Mouse (Mus musculus): ENCODE results near the gene Cfd. TPM values are rescaled to one million over a fixed set of nuclear protein-coding genes. Genes with fewer than 3 reads are reported as not detected.

Cfd gene
- total and polyA plus RNA-seq, 3 experiments: 0.26 TPM; not detected in 2

DNA sequence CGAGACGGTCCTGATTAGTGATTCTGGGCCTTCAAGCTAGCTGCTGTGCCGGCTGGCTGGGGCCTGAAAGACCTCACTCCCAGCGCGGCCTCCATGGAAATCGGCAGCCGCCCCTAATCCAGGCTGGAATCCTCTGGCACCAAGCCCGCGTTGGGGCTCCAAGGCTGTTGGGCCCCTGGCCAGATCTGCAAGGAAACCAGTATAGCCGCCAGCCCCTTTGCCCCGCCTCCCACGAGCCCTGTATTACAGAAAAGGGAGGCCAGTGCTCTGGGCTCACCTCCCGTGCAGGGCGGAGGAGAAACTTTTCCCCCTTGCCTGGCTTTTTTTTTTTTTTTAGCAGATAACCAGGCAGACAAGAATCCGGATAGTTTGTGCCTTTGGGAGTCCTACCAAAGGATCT lies 37.3 kb upstream of the Cfd start:
- Histone ChIP-seq H3K36me3 (replicated peaks in 1 of 2; ENCODE audit: control insufficient read depth in 1 of 2, insufficient read depth in 1 of 2, low read length in 1 of 2) (peaks cover 22 to 29% of the 10 kb centered on the region in 2 experiments), H3K9me3 (replicated peaks; ENCODE audit: low read length) (no peaks in the 10 kb centered on the region), H3K4me1 (ENCODE audit: control insufficient read depth in 1 of 2, insufficient read depth in 2 of 2) (peaks cover 19 to 56% of the 10 kb centered on the region in 2 experiments), H3K9ac (ENCODE audit: insufficient read depth, low read depth) (peak overlapping the region; percentile 97), H3K79me2 (replicated peaks; ENCODE audit: control insufficient read depth, extremely low read depth, insufficient read depth, poor library complexity, severe bottlenecking) (peaks cover 38% of the 10 kb centered on the region), H3K27ac (ENCODE audit: insufficient read depth, low read depth) (peak overlapping the region; percentile 96), H3K4me3 (replicated peaks in 1 of 3; ENCODE audit: low read depth in 2 of 3, low read length in 2 of 3, poor library complexity in 1 of 3) (peak overlapping the region; percentile 51 to 90 (median 58)), H3K27me3 (replicated peaks) (no peaks in the 10 kb centered on the region), H3K4me2 (ENCODE audit: insufficient read depth, low read depth, poor library complexity, severe bottlenecking) (peak overlapping the region; percentile 84)
- peak; percentile 61 for DNase-seq (ENCODE audit: extremely low read depth)
- TF ChIP-seq ZMIZ1 (IDR thresholded peaks at IDR 0.05; ENCODE audit: low read depth, low read length) (peak; percentile 61), MXI1 (IDR thresholded peaks at IDR 0.05; ENCODE audit: low read depth, low read length) (no peak), ZNF384 (IDR thresholded peaks at IDR 0.05; ENCODE audit: low read depth, low read length) (peak; percentile 48; the same call in 1 of the 2 replicates), NELFE (IDR thresholded peaks at IDR 0.05; ENCODE audit: low read depth, low read length) (peak; percentile 22), TBP (conservative IDR thresholded peaks at IDR 0.05; ENCODE audit: low read depth, low read length) (no peak)
- in situ Hi-C loops (cut with MboI; ENCODE audit: low pct_ligation_motif_present, low pct_unique_long_range_greater_than_20kb, low sequenced_read_pairs) (no loop called here), dilution Hi-C loops (cut with MboI; ENCODE audit: extremely low pct_ligation_motif_present, extremely low pct_unique_long_range_greater_than_20kb, low sequenced_read_pairs) (no loop called here)

DNA sequence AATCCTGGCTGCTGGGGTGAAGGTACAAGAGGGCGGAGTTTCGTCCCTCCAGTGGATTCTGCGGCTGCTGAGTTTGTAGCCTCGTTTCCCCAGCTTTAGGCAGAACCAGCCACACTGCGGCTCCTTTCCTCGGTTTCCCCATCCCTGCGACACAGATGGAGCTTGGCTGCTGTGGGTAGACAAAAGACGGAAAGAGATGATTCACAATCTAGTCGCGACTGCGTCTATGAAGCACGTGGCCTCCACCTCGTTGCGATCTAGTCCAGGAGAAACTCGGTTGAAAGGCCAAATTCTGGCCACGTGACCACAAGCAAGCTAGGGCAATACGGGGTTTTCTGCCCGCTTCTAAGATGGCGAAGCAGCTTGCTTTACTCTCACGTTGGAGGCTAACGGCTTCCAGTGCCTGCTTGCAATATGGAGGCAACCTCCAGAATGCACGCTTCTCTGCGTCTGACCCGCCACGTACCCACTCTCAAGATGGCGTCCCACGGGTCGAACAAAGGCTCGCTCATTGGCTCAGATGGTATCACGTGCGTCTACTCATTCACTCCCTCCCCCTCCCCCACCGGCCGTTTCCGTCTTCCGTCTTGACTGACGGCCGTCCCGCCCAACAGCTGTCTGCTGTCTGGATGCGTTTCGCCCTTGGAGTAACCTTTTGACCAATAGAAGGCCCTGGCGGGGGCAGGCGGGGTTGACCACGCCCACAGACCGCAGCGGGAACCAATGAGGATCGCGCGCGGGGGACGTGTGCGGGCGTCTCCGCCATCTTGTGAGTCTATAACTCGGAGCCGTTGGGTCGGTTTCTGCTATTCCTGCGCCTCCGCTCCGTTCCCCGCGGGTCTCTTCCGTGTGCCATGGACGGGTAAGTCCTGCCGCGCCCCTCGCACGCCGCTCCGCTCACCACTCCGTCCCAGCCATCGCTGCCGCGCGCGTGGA lies 36.5 kb upstream of the Cfd start, which contains the start of gene Ptbp1:
TSS of gene Ptbp1 (plus strand) at position 568 of the 936 bp plus-strand sequence.
- H3K9me3 ChIP-seq (replicated peaks; ENCODE audit: low read length): no peaks in the 10 kb centered on the region
- peaks cover 46% of the 10 kb centered on the region for H3K79me2 ChIP-seq (replicated peaks; ENCODE audit: control insufficient read depth, extremely low read depth, insufficient read depth, poor library complexity, severe bottlenecking)
- peak within 1 kb of the TSS; percentile 90 to 100 (median 100) for H3K4me3 ChIP-seq (replicated peaks in 1 of 3; ENCODE audit: low read depth in 2 of 3, low read length in 2 of 3, poor library complexity in 1 of 3)
- dilution Hi-C loops (cut with MboI; ENCODE audit: extremely low pct_ligation_motif_present, extremely low pct_unique_long_range_greater_than_20kb, low sequenced_read_pairs): no loop called here
- no peaks in the 10 kb centered on the region for H3K27me3 ChIP-seq (replicated peaks)
- peak within 1 kb of the TSS; percentile 84 for H3K4me2 ChIP-seq (ENCODE audit: insufficient read depth, low read depth, poor library complexity, severe bottlenecking)
- in situ Hi-C loops (cut with MboI; ENCODE audit: low pct_ligation_motif_present, low pct_unique_long_range_greater_than_20kb, low sequenced_read_pairs): no loop called here
- peak; percentile 100 for DNase-seq (ENCODE audit: extremely low read depth)
- H3K9ac ChIP-seq (ENCODE audit: insufficient read depth, low read depth): peak within 1 kb of the TSS; percentile 99
- H3K4me1 ChIP-seq (ENCODE audit: control insufficient read depth in 1 of 2, insufficient read depth in 2 of 2): peaks cover 19 to 61% of the 10 kb centered on the region in 2 experiments
- H3K27ac ChIP-seq (ENCODE audit: insufficient read depth, low read depth): peak within 1 kb of the TSS; percentile 98
- H3K36me3 ChIP-seq (replicated peaks in 1 of 2; ENCODE audit: control insufficient read depth in 1 of 2, insufficient read depth in 1 of 2, low read length in 1 of 2): peaks cover 29 to 37% of the 10 kb centered on the region in 2 experiments
- TF ChIP-seq ZC3H11A (IDR thresholded peaks at IDR 0.05; ENCODE audit: low read depth, low read length) (no peak), ZMIZ1 (IDR thresholded peaks at IDR 0.05; ENCODE audit: low read depth, low read length) (peak; percentile 96), POLR2AphosphoS2 (IDR thresholded peaks at IDR 0.05; ENCODE audit: low read depth, low read length) (peak; percentile 91), MAX (IDR thresholded peaks at IDR 0.05; ENCODE audit: low read length) (peak; percentile 100), ZKSCAN1 (IDR thresholded peaks at IDR 0.05; ENCODE audit: borderline replicate concordance, low read depth, low read length) (no peak), HCFC1 (IDR thresholded peaks at IDR 0.05; ENCODE audit: low read depth, low read length) (peak; percentile 82), MAZ (IDR thresholded peaks at IDR 0.05; ENCODE audit: low read depth, low read length) (0 out of 2 replicates have a peak, but pooled peaks have one; percentile 70), CHD1 (IDR thresholded peaks at IDR 0.05; ENCODE audit: low read depth, low read length) (no peak), NELFE (IDR thresholded peaks at IDR 0.05; ENCODE audit: low read depth, low read length) (peak; percentile 97), IRF4 (IDR thresholded peaks at IDR 0.05; ENCODE audit: low read depth, low read length) (no peak; the same call in 1 of the 2 replicates), JUN (IDR thresholded peaks at IDR 0.05; ENCODE audit: insufficient read depth, low read depth, low read length) (no peak), USF1 (IDR thresholded peaks at IDR 0.05; ENCODE audit: low read depth, low read length) (peak; percentile 89), SMC3 (IDR thresholded peaks at IDR 0.05; ENCODE audit: low read depth, low read length) (no peak), TCF12 (IDR thresholded peaks at IDR 0.05; ENCODE audit: low read depth, low read length) (peak; percentile 64), MXI1 (IDR thresholded peaks at IDR 0.05; ENCODE audit: low read depth, low read length) (peak; percentile 90), JUND (conservative IDR thresholded peaks at IDR 0.05; ENCODE audit: low read depth, low read length) (no peak), CTCF (conservative IDR thresholded peaks at IDR 0.05 in 1 of 2, IDR thresholded peaks at IDR 0.05 in 1 of 2; ENCODE audit: low read depth in 2 of 2, low read length in 2 of 2) (no peak), MAFK (IDR thresholded peaks at IDR 0.05; ENCODE audit: insufficient replicate concordance, low read length) (no peak), MEF2A (IDR thresholded peaks at IDR 0.05; ENCODE audit: borderline replicate concordance, low read depth, low read length) (no peak; the same call in 1 of the 2 replicates), RAD21 (IDR thresholded peaks at IDR 0.05; ENCODE audit: low read depth, low read length) (no peak), SIN3A (IDR thresholded peaks at IDR 0.05; ENCODE audit: low read length) (peak; percentile 17), EP300 (IDR thresholded peaks at IDR 0.05; ENCODE audit: low read length) (no peak), MYC (IDR thresholded peaks at IDR 0.05; ENCODE audit: low read depth, low read length) (peak; percentile 100), BHLHE40 (IDR thresholded peaks at IDR 0.05; ENCODE audit: low read depth, low read length) (peak; percentile 84), ETS1 (conservative IDR thresholded peaks at IDR 0.05; ENCODE audit: low read depth, low read length) (no peak; the same call in 1 of the 2 replicates), POLR2A (IDR thresholded peaks at IDR 0.05; ENCODE audit: low read depth, low read length) (peak; percentile 95), KAT2A (IDR thresholded peaks at IDR 0.05; ENCODE audit: insufficient replicate concordance, low read length) (peak; percentile 75; the same call in 1 of the 2 replicates), GABPA (IDR thresholded peaks at IDR 0.05; ENCODE audit: insufficient replicate concordance, low read depth, low read length) (no peak)
